Mouse (Mus musculus) stomach, embryonic 15.5 days (tissue): ENCODE results near the gene Egflam. TPM values are rescaled to one million over a fixed set of nuclear protein-coding genes. Genes with fewer than 3 reads are reported as not detected.

Experiments used
- ATAC-seq: fragments of 200-750 bp; cut with Nextera tagmentation; 2 replicates; pipeline ENCODE4 v1.8.0; 2017; ENCODE audit warnings: low read depth, moderate number of reproducible peaks, moderate TSS enrichment; ENCODE audit not compliant: insufficient read depth, low FRiP score
- H3K27ac ChIP-seq: fragments of 300-500 bp; sonication (generic); 2 replicates; pipeline ENCODE4 v1.5.1; 2015; ENCODE audit warnings: mild to moderate bottlenecking, inconsistent platforms
- H3K27me3 ChIP-seq: fragments of 300-500 bp; sonication (generic); replicated peaks from 2 replicates; pipeline ENCODE4 v1.6.1; 2015; ENCODE audit warnings: inconsistent platforms
- H3K36me3 ChIP-seq: fragments of 300-500 bp; sonication (generic); 2 replicates; pipeline ENCODE4 v1.6.1; 2015; ENCODE audit warnings: inconsistent platforms
- H3K4me1 ChIP-seq: fragments of 300-500 bp; sonication (generic); 2 replicates; pipeline ENCODE4 v1.6.1; 2015; ENCODE audit warnings: inconsistent platforms
- H3K4me2 ChIP-seq: fragments of 300-500 bp; sonication (generic); 2 replicates; pipeline ENCODE4 v1.6.1; 2015; ENCODE audit warnings: mild to moderate bottlenecking, inconsistent platforms
- H3K4me3 ChIP-seq: fragments of 300-500 bp; sonication (generic); replicated peaks from 2 replicates; pipeline ENCODE4 v1.5.1; 2015; ENCODE audit warnings: inconsistent platforms
- H3K9ac ChIP-seq: fragments of 300-500 bp; sonication (generic); 2 replicates; pipeline ENCODE4 v1.6.1; 2015; ENCODE audit warnings: inconsistent platforms
- H3K9me3 ChIP-seq: fragments of 300-500 bp; sonication (generic); 2 replicates; pipeline ENCODE4 v1.6.1; 2016; ENCODE audit warnings: inconsistent platforms
- WGBS: fragments of 180-500 bp; shearing (Covaris S2); methylation state at CpG from one replicate; pipeline ENCODE4 v1.1.7; 2015; 5-methylcytosine and 5-hydroxymethylcytosine counted together
- polyA plus RNA-seq: library from polyadenylated mRNA; unstranded; fragments of >200 nt; fragmentation: Nextera tagmentation; extraction: Ambion mirVana; gene quantifications from 2 replicates; pipeline ENCODE4 v1.2.1, GENCODE M21; 2015

The Egflam gene
- polyA plus RNA-seq, 1 experiment from 2014 or later, result 19.0 TPM

- no peak overlapping the region for H3K9ac ChIP-seq
- H3K4me3 ChIP-seq, result no peak overlapping the region
- H3K4me1 ChIP-seq, result 0 out of 2 replicates have a peak, but pooled peaks cover 6% of the 10 kb centered on the region
- no peak overlapping the region for H3K4me2 ChIP-seq
- H3K36me3 ChIP-seq, result no peaks in the 10 kb centered on the region
- ATAC-seq, result no peak
- no peaks in the 10 kb centered on the region for H3K9me3 ChIP-seq
- WGBS, result 28% methylated on average over 4 of the region's 4 CpGs
- H3K27ac ChIP-seq, result no peak overlapping the region
- no peaks in the 10 kb centered on the region for H3K27me3 ChIP-seq
Measured at GRCm38 (mm10) chr15:7288841-7289424, 109.3 kb downstream of the Egflam start.

GRCm38 (mm10) chr15:7287911-7288310 lies 110.3 kb downstream of the Egflam start:
- Histone ChIP-seq H3K27me3 (no peaks in the 10 kb centered on the region), H3K4me2 (no peak overlapping the region), H3K4me1 (0 out of 2 replicates have a peak, but pooled peaks cover 6% of the 10 kb centered on the region), H3K9me3 (no peaks in the 10 kb centered on the region), H3K36me3 (no peaks in the 10 kb centered on the region), H3K27ac (no peak overlapping the region), H3K4me3 (no peak overlapping the region), H3K9ac (no peak overlapping the region)
- WGBS, result 79% methylated on average over 3 of the region's 3 CpGs
- no peak for ATAC-seq

- Histone ChIP-seq H3K4me2 (no peak overlapping the region), H3K9ac (no peak overlapping the region), H3K4me1 (no peaks in the 10 kb centered on the region), H3K4me3 (no peak overlapping the region), H3K27ac (no peak overlapping the region), H3K27me3 (no peaks in the 10 kb centered on the region), H3K9me3 (no peaks in the 10 kb centered on the region), H3K36me3 (no peaks in the 10 kb centered on the region)
- ATAC-seq, result no peak
- 68% methylated on average over 6 of the region's 6 CpGs for WGBS
Measured at GRCm38 (mm10) chr15:7281579-7281978, 116.6 kb downstream of the Egflam start.

- Histone ChIP-seq H3K4me1 (no peaks in the 10 kb centered on the region), H3K36me3 (no peaks in the 10 kb centered on the region), H3K27me3 (no peaks in the 10 kb centered on the region), H3K9me3 (no peaks in the 10 kb centered on the region), H3K4me2 (no peak overlapping the region), H3K9ac (no peak overlapping the region), H3K27ac (no peak overlapping the region), H3K4me3 (no peak overlapping the region)
- ATAC-seq, result no peak
- 14% methylated on average over 3 of the region's 3 CpGs for WGBS
Measured at GRCm38 (mm10) chr15:7263822-7264221, 134.4 kb downstream of the Egflam start.

- H3K4me3 ChIP-seq, result no peak overlapping the region
- H3K27me3 ChIP-seq, result no peaks in the 10 kb centered on the region
- no peak overlapping the region for H3K4me2 ChIP-seq
- no peaks in the 10 kb centered on the region for H3K36me3 ChIP-seq
- no peaks in the 10 kb centered on the region for H3K9me3 ChIP-seq
- no peak for ATAC-seq
- WGBS, result 90% methylated on average over 9 of the region's 9 CpGs
- H3K4me1 ChIP-seq, result no peaks in the 10 kb centered on the region
- no peak overlapping the region for H3K9ac ChIP-seq
- H3K27ac ChIP-seq, result no peak overlapping the region
Measured at GRCm38 (mm10) chr15:7263339-7263738, 134.9 kb downstream of the Egflam start.

- no peaks in the 10 kb centered on the region for H3K4me1 ChIP-seq
- no peak overlapping the region for H3K9ac ChIP-seq
- 84% methylated on average over 1 of the region's 1 CpGs for WGBS
- no peak overlapping the region for H3K4me3 ChIP-seq
- no peak overlapping the region for H3K4me2 ChIP-seq
- no peak for ATAC-seq
- no peaks in the 10 kb centered on the region for H3K9me3 ChIP-seq
- no peak overlapping the region for H3K27ac ChIP-seq
- no peaks in the 10 kb centered on the region for H3K36me3 ChIP-seq
- no peaks in the 10 kb centered on the region for H3K27me3 ChIP-seq
Measured at GRCm38 (mm10) chr15:7261371-7261770, 136.8 kb downstream of the Egflam start.

- Histone ChIP-seq H3K4me3 (no peak overlapping the region), H3K27ac (no peak overlapping the region), H3K4me1 (no peaks in the 10 kb centered on the region), H3K4me2 (no peak overlapping the region), H3K9me3 (no peaks in the 10 kb centered on the region), H3K27me3 (no peaks in the 10 kb centered on the region), H3K36me3 (no peaks in the 10 kb centered on the region), H3K9ac (no peak overlapping the region)
- 82% methylated on average over 3 of the region's 3 CpGs for WGBS
- ATAC-seq, result no peak
Measured at GRCm38 (mm10) chr15:7256577-7256976, 141.6 kb downstream of the Egflam start.

GRCm38 (mm10) chr15:7253326-7253725 lies 144.9 kb downstream of the Egflam start:
- Histone ChIP-seq H3K9me3 (no peaks in the 10 kb centered on the region), H3K36me3 (peaks cover 12% of the 10 kb centered on the region), H3K27ac (no peak overlapping the region), H3K4me2 (no peak overlapping the region), H3K9ac (no peak overlapping the region), H3K4me3 (no peak overlapping the region), H3K27me3 (no peaks in the 10 kb centered on the region), H3K4me1 (no peaks in the 10 kb centered on the region)
- 94% methylated on average over 6 of the region's 6 CpGs for WGBS
- no peak for ATAC-seq

GRCm38 (mm10) chr15:7252106-7252636 lies 146.0 kb downstream of the Egflam start:
- no peak overlapping the region for H3K9ac ChIP-seq
- no peak for ATAC-seq

GRCm38 (mm10) chr15:7251042-7251441 lies 147.2 kb downstream of the Egflam start:
- H3K9me3 ChIP-seq, result no peaks in the 10 kb centered on the region
- H3K4me2 ChIP-seq, result no peak overlapping the region
- no peak for ATAC-seq
- H3K4me1 ChIP-seq, result no peaks in the 10 kb centered on the region
- H3K36me3 ChIP-seq, result peaks cover 12% of the 10 kb centered on the region
- H3K4me3 ChIP-seq, result no peak overlapping the region
- 96% methylated on average over 9 of the region's 9 CpGs for WGBS
- no peak overlapping the region for H3K9ac ChIP-seq
- H3K27ac ChIP-seq, result no peak overlapping the region
- H3K27me3 ChIP-seq, result no peaks in the 10 kb centered on the region

More at GRCm38 (mm10) chr15:7252106-7252636, 146.0 kb downstream of the Egflam start:
- Histone ChIP-seq H3K27ac (no peak overlapping the region), H3K4me3 (no peak overlapping the region), H3K4me1 (no peaks in the 10 kb centered on the region), H3K36me3 (peaks cover 12% of the 10 kb centered on the region), H3K27me3 (no peaks in the 10 kb centered on the region), H3K9me3 (no peaks in the 10 kb centered on the region), H3K4me2 (no peak overlapping the region)
- WGBS, result 63% methylated on average over 12 of the region's 12 CpGs

GRCm38 (mm10) chr15:7249216-7249615 lies 149.0 kb downstream of the Egflam start:
- H3K9ac ChIP-seq, result no peak overlapping the region
- ATAC-seq, result no peak
- peaks cover 12% of the 10 kb centered on the region for H3K36me3 ChIP-seq
- no peaks in the 10 kb centered on the region for H3K9me3 ChIP-seq
- WGBS, result 90% methylated on average over 4 of the region's 4 CpGs
- no peak overlapping the region for H3K4me3 ChIP-seq
- no peak overlapping the region for H3K4me2 ChIP-seq
- no peaks in the 10 kb centered on the region for H3K27me3 ChIP-seq
- H3K4me1 ChIP-seq, result no peaks in the 10 kb centered on the region
- no peak overlapping the region for H3K27ac ChIP-seq

- no peaks in the 10 kb centered on the region for H3K27me3 ChIP-seq
- peaks cover 12% of the 10 kb centered on the region for H3K36me3 ChIP-seq
- no peaks in the 10 kb centered on the region for H3K4me1 ChIP-seq
- no peak overlapping the region for H3K27ac ChIP-seq
- 79% methylated on average over 8 of the region's 8 CpGs for WGBS
- no peaks in the 10 kb centered on the region for H3K9me3 ChIP-seq
- H3K4me3 ChIP-seq, result no peak overlapping the region
- H3K9ac ChIP-seq, result no peak overlapping the region
- no peak overlapping the region for H3K4me2 ChIP-seq
- ATAC-seq, result no peak
Measured at GRCm38 (mm10) chr15:7247321-7247720, 150.9 kb downstream of the Egflam start.
